Comparison of ENCODE assay signal across 23 mouse cellular contexts in the genomic region with DNA sequence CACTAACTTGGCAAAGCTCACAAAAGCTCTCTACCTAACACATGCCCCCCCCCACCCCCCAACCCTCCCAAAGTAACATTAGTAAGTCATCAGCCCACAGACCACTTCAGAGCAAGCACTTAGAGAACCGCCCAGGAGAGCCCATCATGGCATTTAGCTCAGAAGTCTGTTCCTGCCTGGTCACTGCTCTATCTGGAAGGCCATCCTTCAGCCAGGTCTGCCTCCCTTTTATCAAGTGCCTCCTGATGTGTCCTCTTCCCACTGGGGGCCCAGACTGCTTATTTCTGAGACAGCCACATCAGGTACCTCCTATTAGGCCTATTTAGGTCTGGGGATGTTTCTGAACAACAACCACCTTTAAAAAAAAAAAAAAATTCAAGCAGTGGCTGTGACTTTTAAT.
"Had no signal": no experiment of that assay in that cellular context is flagged by ENCODE, and none has a peak within 500 bp of the region (broad histone marks: within the 10 kb centered on the region; RNA-seq: fewer than 3 reads in every experiment).

No protein-coding gene starts in this region.

- H3K4me1 ChIP-seq: limb, embryonic 10.5 days; limb, embryonic 12.5 days; liver, embryonic 15.5 days had no signal

- H3K9ac ChIP-seq: heart, embryonic 13.5 days; heart, embryonic 15.5 days; hindbrain, embryonic 13.5 days; hindbrain, embryonic 15.5 days; limb, embryonic 12.5 days; liver, embryonic 15.5 days had no signal

- H3K4me2 ChIP-seq: heart, embryonic 11.5 days; heart, embryonic 13.5 days; heart, embryonic 15.5 days; hindbrain, embryonic 13.5 days; hindbrain, embryonic 15.5 days; limb, embryonic 12.5 days; liver, embryonic 15.5 days had no signal

- ATAC-seq: hindbrain, postnatal 0 days; intestine, embryonic 16.5 days had no signal

- H3K4me3 ChIP-seq: heart, embryonic 13.5 days; heart, embryonic 15.5 days; hindbrain, embryonic 13.5 days; hindbrain, embryonic 15.5 days; layer of hippocampus, adult 2 months; left cerebral cortex, adult 2 months; limb, embryonic 10.5 days; limb, embryonic 12.5 days; liver, embryonic 15.5 days had no signal

- H3K27ac ChIP-seq: hindbrain, embryonic 13.5 days; hindbrain, embryonic 15.5 days; hindbrain, postnatal 0 days; layer of hippocampus, adult 2 months; left cerebral cortex, adult 2 months; limb, embryonic 10.5 days; limb, embryonic 12.5 days; liver, embryonic 15.5 days had no signal

- DNase-seq: gastrocnemius, postnatal 14 days; gastrocnemius, postnatal 36 days; heart, adult 11 months; heart, postnatal 14 days; heart, postnatal 36 days; kidney, adult 11 months; kidney, adult 8-10 months; kidney, postnatal 10 days; kidney, postnatal 25 days; kidney, postnatal 4 days; lung, adult 18-20 months had no signal

- H3K27me3 ChIP-seq: heart, embryonic 13.5 days; heart, embryonic 15.5 days; hindbrain, embryonic 13.5 days; hindbrain, embryonic 15.5 days; limb, embryonic 12.5 days; liver, embryonic 15.5 days had no signal

- H3K9me3 ChIP-seq: heart, embryonic 13.5 days; heart, embryonic 15.5 days; hindbrain, embryonic 13.5 days; hindbrain, embryonic 15.5 days; limb, embryonic 10.5 days; limb, embryonic 12.5 days; liver, embryonic 15.5 days had no signal
